Mouse (Mus musculus) NIH3T3 (cell line): ENCODE measurements around the gene Ndufb3.
"Not testable (repeated sequence)": the region's sequence is repeated elsewhere in the genome, so short reads cannot be mapped to it uniquely, and the experiment has no call there.

Source experiments
- DNase-seq: peaks from one replicate; pipeline ENCODE4 v3.0.0-alpha.2; 2012; ENCODE audit warnings: low read depth

The Ndufb3 gene

GRCm38 (mm10) chr1:58586171-58586997, at the start of gene Ndufb3, which contains the start of gene Fam126b:
Gene Ndufb3, plus strand, starts transcription at chr1:58586384.
Gene Fam126b, minus strand, starts transcription at chr1:58586323.
- DNase-seq = peak; percentile 94

GRCm38 (mm10) chr1:58541386-58541785, 44.8 kb upstream of the Ndufb3 start:
- DNase-seq = peak; percentile 31

GRCm38 (mm10) chr1:58560370-58560769, 25.8 kb upstream of the Ndufb3 start:
- DNase-seq = not testable (repeated sequence)

GRCm38 (mm10) chr1:58562455-58562854, 23.7 kb upstream of the Ndufb3 start:
- DNase-seq = peak; percentile 63

GRCm38 (mm10) chr1:58564981-58565380, 21.2 kb upstream of the Ndufb3 start:
- no peak for DNase-seq

GRCm38 (mm10) chr1:58566621-58567020, 19.6 kb upstream of the Ndufb3 start:
- peak; percentile 17 for DNase-seq

- DNase-seq = no peak
Observed at GRCm38 (mm10) chr1:58568456-58569130, 17.6 kb upstream of the Ndufb3 start.

- DNase-seq = no peak
Observed at GRCm38 (mm10) chr1:58570437-58570836, 15.7 kb upstream of the Ndufb3 start.

- peak; percentile 47 for DNase-seq
Observed at GRCm38 (mm10) chr1:58579179-58579578, 7.0 kb upstream of the Ndufb3 start.

GRCm38 (mm10) chr1:58582611-58583010, 3.6 kb upstream of the Ndufb3 start:
- DNase-seq = no peak

- peak; percentile 60 for DNase-seq
Observed at GRCm38 (mm10) chr1:58584271-58584670, 1.9 kb upstream of the Ndufb3 start.

- peak; percentile 56 for DNase-seq
Observed at GRCm38 (mm10) chr1:58585373-58586170, 612 bp upstream of the Ndufb3 start.

GRCm38 (mm10) chr1:58587491-58587890, 1.3 kb downstream of the Ndufb3 start:
- no peak for DNase-seq

GRCm38 (mm10) chr1:58602681-58603080, 16.5 kb downstream of the Ndufb3 start:
- no peak for DNase-seq

GRCm38 (mm10) chr1:58603738-58604137, 17.6 kb downstream of the Ndufb3 start:
- DNase-seq = no peak

GRCm38 (mm10) chr1:58609591-58609990, 23.4 kb downstream of the Ndufb3 start:
- DNase-seq = peak; percentile 20

GRCm38 (mm10) chr1:58610166-58610565, 24.0 kb downstream of the Ndufb3 start:
- no peak for DNase-seq

GRCm38 (mm10) chr1:58610611-58611010, 24.4 kb downstream of the Ndufb3 start:
- no peak for DNase-seq

GRCm38 (mm10) chr1:58613786-58614185, 27.6 kb downstream of the Ndufb3 start:
- DNase-seq = peak; percentile 39

- DNase-seq = peak; percentile 69
Observed at GRCm38 (mm10) chr1:58614424-58614823, 28.2 kb downstream of the Ndufb3 start.

GRCm38 (mm10) chr1:58615146-58615545, 29.0 kb downstream of the Ndufb3 start:
- DNase-seq = peak; percentile 45

GRCm38 (mm10) chr1:58616176-58616575, 30.0 kb downstream of the Ndufb3 start:
- peak; percentile 78 for DNase-seq
